Mouse (Mus musculus) stomach, embryonic 16.5 days (tissue): ENCODE results near the gene Olfr362. TPM values are rescaled to one million over a fixed set of nuclear protein-coding genes. Genes with fewer than 3 reads are reported as not detected.
"Not testable (repeated sequence)": the region's sequence is repeated elsewhere in the genome, so short reads cannot be mapped to it uniquely, and the experiment has no call there.

Experiments used
- ATAC-seq: fragments of 200-750 bp; cut with Nextera tagmentation; 2 replicates; pipeline ENCODE4 v1.8.0; 2017; ENCODE audit warnings: moderate number of reproducible peaks, moderate TSS enrichment; ENCODE audit not compliant: insufficient read depth, low FRiP score
- H3K27ac ChIP-seq: fragments of 300-500 bp; sonication (generic); 2 replicates; pipeline ENCODE4 v1.5.1; 2014; ENCODE audit warnings: low read length
- H3K27me3 ChIP-seq: fragments of 300-500 bp; sonication (generic); 2 replicates; pipeline ENCODE4 v1.6.1; 2014; ENCODE audit warnings: low read length, control low read depth, mixed read lengths; ENCODE audit not compliant: control insufficient read depth, insufficient read depth
- H3K36me3 ChIP-seq: fragments of 300-500 bp; sonication (generic); 2 replicates; pipeline ENCODE4 v1.6.1; 2014; ENCODE audit warnings: low read length; ENCODE audit not compliant: control insufficient read depth, insufficient read depth
- H3K4me1 ChIP-seq: fragments of 300-500 bp; sonication (generic); 2 replicates; pipeline ENCODE4 v1.6.1; 2014; ENCODE audit warnings: low read length, control low read depth, mixed read lengths; ENCODE audit not compliant: control insufficient read depth, insufficient read depth
- H3K4me2 ChIP-seq: fragments of 300-500 bp; sonication (generic); 2 replicates; pipeline ENCODE4 v1.6.1; 2014; ENCODE audit warnings: low read depth, low read length, mixed read lengths
- H3K4me3 ChIP-seq: fragments of 300-500 bp; sonication (generic); replicated peaks from 2 replicates; pipeline ENCODE4 v1.5.1; 2014; ENCODE audit warnings: mild to moderate bottlenecking, low read length
- H3K9ac ChIP-seq: fragments of 300-500 bp; sonication (generic); 2 replicates; pipeline ENCODE4 v1.6.1; 2014; ENCODE audit warnings: low read length
- H3K9me3 ChIP-seq: fragments of 300-500 bp; sonication (generic); replicated peaks from 2 replicates; pipeline ENCODE4 v1.6.1; 2016; ENCODE audit warnings: low read length, control low read depth; ENCODE audit not compliant: control insufficient read depth
- WGBS: fragments of 180-500 bp; shearing (Covaris S2); extraction: QIAGEN DNeasy Blood & Tissue Kit; methylation state at CpG from one replicate; pipeline ENCODE4 v1.1.7; 2014; 5-methylcytosine and 5-hydroxymethylcytosine counted together
- polyA plus RNA-seq: library from polyadenylated mRNA; unstranded; fragments of >200 nt; fragmentation: Nextera tagmentation; extraction: Ambion mirVana; gene quantifications from 2 replicates; pipeline ENCODE4 v1.2.1, GENCODE M21; 2015

Olfr362 gene
- polyA plus RNA-seq, result not detected in 2 replicates

- Histone ChIP-seq H3K36me3 (no peaks in the 10 kb centered on the region), H3K9ac (no peak within 1 kb of the TSS), H3K27me3 (no peaks in the 10 kb centered on the region), H3K9me3 (no peaks in the 10 kb centered on the region; the same call in 1 of the 2 replicates), H3K4me1 (no peaks in the 10 kb centered on the region), H3K4me2 (no peak within 1 kb of the TSS), H3K27ac (no peak within 1 kb of the TSS), H3K4me3 (no peak within 1 kb of the TSS)
- ATAC-seq, result no peak
- 91% methylated on average over 1 of the region's 1 CpGs for WGBS
These were observed at the start of gene Olfr362 for GRCm38 (mm10) chr2:37117810-37118209. Gene Olfr362, minus strand, starts transcription at chr2:37117910.

- 77% methylated on average over 3 of the region's 3 CpGs for WGBS
- Histone ChIP-seq H3K4me1 (no peaks in the 10 kb centered on the region), H3K9me3 (no peaks in the 10 kb centered on the region)
These were observed 21.3 kb upstream of the Olfr362 start, which contains the start of gene Olfr364-ps1 for GRCm38 (mm10) chr2:37139022-37139421. Gene Olfr364-ps1, plus strand, starts transcription at chr2:37139322.

GRCm38 (mm10) chr2:37089190-37089589 is 28.5 kb downstream of the Olfr362 start, which contains the start of gene Olfr361:
Gene Olfr361, minus strand, starts transcription at chr2:37089290.
- not testable (repeated sequence) for H3K4me2 ChIP-seq, ATAC-seq, H3K27me3 ChIP-seq, H3K4me1 ChIP-seq, H3K9me3 ChIP-seq, H3K36me3 ChIP-seq, H3K27ac ChIP-seq, H3K9ac ChIP-seq, H3K4me3 ChIP-seq
- 67% methylated on average over 1 of the region's 1 CpGs for WGBS

More at GRCm38 (mm10) chr2:37139022-37139421, 21.3 kb upstream of the Olfr362 start, which contains the start of gene Olfr364-ps1:
- no peak for ATAC-seq
- no peaks in the 10 kb centered on the region for H3K27me3 ChIP-seq
- H3K4me3 ChIP-seq, result no peak within 1 kb of the TSS
- H3K36me3 ChIP-seq, result no peaks in the 10 kb centered on the region
- H3K9ac ChIP-seq, result no peak within 1 kb of the TSS
- H3K27ac ChIP-seq, result no peak within 1 kb of the TSS
- H3K4me2 ChIP-seq, result no peak within 1 kb of the TSS

GRCm38 (mm10) chr2:37065446-37065845 is 52.3 kb downstream of the Olfr362 start, which contains the start of gene Olfr360:
Gene Olfr360, plus strand, starts transcription at chr2:37065746.
- Histone ChIP-seq H3K4me2 (no peak within 1 kb of the TSS), H3K4me3 (no peak within 1 kb of the TSS), H3K9me3 (no peaks in the 10 kb centered on the region), H3K36me3 (no peaks in the 10 kb centered on the region), H3K27ac (no peak within 1 kb of the TSS), H3K27me3 (no peaks in the 10 kb centered on the region), H3K9ac (no peak within 1 kb of the TSS), H3K4me1 (no peaks in the 10 kb centered on the region)
- ATAC-seq, result no peak

Other genes starting within 250 kb of the Olfr362 start
- not detected in 2 replicates for gene Olfr352, start 249.4 kb downstream of the Olfr362 start, polyA plus RNA-seq
- gene Olfr353, start 225.0 kb downstream of the Olfr362 start, polyA plus RNA-seq, result not detected in 2 replicates
- not detected in 2 replicates for gene Olfr354, start 212.2 kb downstream of the Olfr362 start, polyA plus RNA-seq
- gene Olfr355, start 189.0 kb downstream of the Olfr362 start, polyA plus RNA-seq, result not detected in 2 replicates
- not detected in 2 replicates for gene Olfr356, start 180.8 kb downstream of the Olfr362 start, polyA plus RNA-seq
- not detected in 2 replicates for gene Olfr357, start 124.1 kb downstream of the Olfr362 start, polyA plus RNA-seq
- gene Olfr358, start 108.6 kb downstream of the Olfr362 start, polyA plus RNA-seq, result not detected in 2 replicates
- not detected in 2 replicates for gene Olfr360, start 52.2 kb downstream of the Olfr362 start, polyA plus RNA-seq
- not detected in 2 replicates for gene Olfr361, start 28.6 kb downstream of the Olfr362 start, polyA plus RNA-seq
- not detected in 2 replicates for gene Olfr364-ps1, start 21.4 kb upstream of the Olfr362 start, polyA plus RNA-seq
- not detected in 2 replicates for gene Olfr365, start 70.3 kb upstream of the Olfr362 start, polyA plus RNA-seq
- not detected in 2 replicates for gene Olfr366, start 93.7 kb upstream of the Olfr362 start, polyA plus RNA-seq
- gene Olfr368, start 208.6 kb upstream of the Olfr362 start, polyA plus RNA-seq, result not detected in 2 replicates
- gene Pdcl, start 241.4 kb upstream of the Olfr362 start, polyA plus RNA-seq, result 39.9 and 40.4 TPM in 2 replicates